Mouse (Mus musculus) frontal cortex, postnatal 25 days (tissue): ENCODE measurements at regions not wholly inside any gene's neighbourhood (a gene's known extent, or its start where the extent isn't known, plus 50 kb on each side); places are given as distances from the start of the nearest gene placed in this dataset.

ENCODE experiments used
- DNase-seq, 2 experiments: peaks; one replicate each; pipeline ENCODE4 v3.0.0; 2022; ENCODE audit warnings: low spot score in 2 of 2

DNA sequence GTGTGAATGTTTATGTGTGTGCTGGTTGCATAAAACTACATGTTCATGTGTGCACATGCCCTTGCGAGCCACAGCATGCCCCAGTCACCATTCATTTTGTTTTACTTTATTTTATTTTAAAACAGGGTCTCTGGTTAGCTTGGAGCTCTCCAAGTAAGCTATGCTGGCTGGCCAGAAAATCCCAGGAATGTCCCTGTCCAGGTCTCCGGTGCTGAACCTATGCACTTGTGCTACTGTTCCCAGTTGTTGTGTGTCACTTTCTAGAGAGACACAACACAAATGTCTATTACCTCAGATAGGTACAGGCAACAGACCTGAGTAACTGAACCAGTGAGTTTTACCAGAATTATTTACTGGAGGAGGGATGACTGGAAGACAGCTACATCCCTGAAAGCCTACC, 530.4 kb upstream of the Castor2 start:
- no peak for DNase-seq

DNA sequence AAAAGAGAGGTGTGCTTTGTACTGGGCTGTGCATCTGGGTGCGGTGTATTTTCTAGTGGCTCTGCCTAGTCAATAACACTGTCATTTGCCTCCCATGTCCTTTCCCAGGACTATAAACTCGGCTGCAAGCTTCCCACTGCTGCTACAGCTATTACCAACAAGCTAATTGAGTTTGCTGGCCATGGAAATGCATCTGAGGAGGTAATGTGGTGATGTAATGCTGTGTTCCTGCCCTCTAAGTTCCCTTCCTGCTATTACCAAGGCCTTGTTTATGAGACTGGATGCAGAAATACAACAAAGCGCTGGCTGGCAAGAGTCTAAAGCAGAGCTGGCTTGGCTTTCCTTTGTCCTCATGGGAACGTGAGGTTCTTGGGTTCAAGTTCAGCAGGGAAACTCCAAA, 533.0 kb upstream of the Castor2 start:
- DNase-seq: no peak

DNA sequence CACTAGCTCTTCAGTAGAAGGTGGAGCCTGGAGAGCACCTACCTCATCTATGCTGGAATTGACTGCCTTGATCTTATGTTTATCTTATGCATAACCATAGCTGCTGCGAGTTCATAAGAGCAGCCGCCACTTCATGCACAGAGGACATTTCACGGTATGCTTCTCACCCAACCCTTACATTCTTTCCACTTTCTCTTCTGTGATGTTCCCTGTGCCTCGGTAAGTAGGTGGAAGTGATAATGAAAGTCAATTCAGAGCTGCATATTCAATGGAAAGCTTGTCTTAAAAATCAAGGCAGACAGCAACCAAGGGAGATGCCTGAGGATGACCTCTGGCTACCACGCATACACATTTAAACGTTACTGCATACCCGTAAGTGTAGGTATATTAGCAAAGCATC, 548.9 kb upstream of the Castor2 start:
- DNase-seq: no peak

DNA sequence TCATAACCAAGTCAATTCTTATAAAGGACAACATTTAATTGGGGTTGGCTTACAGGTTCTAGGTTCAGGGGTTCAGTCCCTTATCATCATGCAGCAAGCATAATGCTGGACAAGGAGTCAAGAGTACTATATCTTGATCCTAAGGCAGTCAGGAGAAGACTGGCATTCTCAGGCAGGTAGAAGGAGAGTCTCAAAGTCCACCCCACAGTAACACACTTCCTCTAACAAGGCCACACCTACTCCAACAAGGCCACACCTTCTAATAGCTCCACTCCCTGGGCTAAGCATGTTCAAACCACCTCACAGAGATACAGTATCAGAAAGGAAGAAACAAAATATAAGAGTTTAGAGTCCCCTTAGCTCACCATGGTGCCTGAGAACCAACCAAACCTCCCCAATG, 557.3 kb upstream of the Castor2 start:
- DNase-seq: no peak

DNA sequence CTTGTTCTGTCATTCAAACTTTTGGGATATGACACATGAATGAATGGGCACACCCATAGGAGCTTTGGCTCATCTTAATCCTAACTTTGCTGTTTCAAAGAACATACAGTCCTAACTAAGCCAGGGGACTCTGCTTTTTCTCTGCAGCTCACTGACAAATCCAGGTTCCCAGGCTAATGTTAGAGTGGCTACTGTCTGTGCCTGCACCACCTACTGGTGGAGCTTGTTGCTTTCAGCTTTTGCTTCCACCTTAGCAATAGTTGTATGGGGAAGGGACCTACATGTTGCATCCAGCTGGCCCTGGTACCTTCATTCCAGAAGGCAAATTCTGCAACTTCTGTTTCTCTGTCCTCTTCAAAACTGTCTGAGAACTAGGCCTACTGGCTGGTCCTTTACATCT, 566.8 kb upstream of the Castor2 start:
- no peak for DNase-seq

DNA sequence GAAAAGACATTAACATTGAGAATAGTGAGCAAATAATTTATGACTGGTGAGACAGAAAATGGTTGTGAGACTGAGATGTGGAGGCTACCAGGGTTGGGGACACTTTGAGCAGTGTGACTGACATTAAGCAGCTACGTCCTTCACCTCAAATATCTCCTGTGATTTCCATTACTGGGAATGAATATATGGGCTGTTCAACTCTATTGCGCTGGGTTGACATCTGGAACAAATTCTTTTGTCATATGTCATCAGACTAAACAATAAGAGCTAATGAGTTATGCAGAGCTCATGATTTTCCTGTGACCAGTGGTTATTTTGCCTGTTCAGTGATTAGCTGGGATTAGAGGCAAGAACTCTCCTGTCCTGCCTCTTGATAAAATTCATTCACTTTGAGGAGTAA, 593.9 kb upstream of the Castor2 start:
- DNase-seq: no peak

DNA sequence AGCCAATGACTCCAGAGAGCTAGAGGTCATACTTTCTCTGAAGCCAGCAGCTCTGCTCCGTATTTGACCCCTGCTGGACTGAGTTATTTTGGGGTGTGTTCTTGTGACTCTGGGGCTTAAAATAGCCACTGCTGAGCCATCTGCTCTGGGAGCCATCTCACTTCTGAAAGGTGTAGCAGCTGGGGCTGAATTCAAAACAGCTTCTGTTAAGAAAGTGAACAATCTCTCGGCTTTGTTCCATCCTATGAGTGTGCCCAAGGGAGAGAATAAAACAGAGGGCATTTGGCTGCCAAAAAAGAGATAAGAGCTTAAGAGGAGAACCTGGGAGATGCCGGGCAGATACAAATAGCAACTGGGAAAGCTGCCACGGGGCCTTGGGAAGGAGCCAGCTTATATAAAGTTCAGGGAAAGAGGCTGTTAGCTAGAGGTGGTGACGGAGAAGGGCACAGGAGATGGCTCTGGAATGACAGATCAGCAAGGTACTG, 611.7 kb upstream of the Castor2 start:
- peak; percentile 45 to 49 for DNase-seq

DNA sequence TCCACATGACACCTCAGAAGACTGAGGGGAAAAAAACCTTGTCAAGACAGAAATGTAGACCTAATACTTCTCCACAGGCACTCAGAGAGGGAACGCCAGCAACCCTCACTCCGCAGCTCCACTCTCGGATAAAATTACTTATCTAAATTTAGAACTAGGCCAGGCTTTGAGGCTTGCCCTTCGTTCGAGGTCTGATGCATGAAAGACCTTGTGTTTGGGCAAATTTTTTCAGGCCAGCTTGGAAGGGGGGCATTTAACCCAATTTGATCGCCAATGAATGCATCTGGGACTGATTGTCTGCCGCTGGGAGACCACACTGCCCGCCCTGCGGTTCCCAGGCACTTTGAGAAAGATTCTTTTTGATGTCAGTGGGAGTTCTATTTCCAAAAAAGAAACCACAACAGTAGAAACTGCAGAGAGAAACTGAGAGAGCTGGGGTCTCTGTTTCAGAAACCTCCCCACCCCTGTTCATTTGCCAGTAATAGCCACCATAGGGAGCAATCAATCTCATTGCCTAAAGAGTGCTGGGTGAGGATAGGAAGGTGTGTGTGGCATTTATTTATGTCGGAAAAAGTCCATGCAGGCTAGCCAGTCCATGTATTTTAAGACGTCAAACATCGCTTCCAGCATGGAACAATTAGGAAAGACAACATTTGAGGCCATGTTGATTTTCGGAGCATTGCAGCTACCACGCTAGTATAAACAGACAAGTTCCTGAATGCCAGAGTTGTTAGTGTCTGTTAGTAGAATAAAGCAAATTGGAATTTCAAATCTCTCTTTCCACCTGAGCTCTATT, 617.0 kb upstream of the Castor2 start:
- DNase-seq: peak; percentile 6 to 11

DNA sequence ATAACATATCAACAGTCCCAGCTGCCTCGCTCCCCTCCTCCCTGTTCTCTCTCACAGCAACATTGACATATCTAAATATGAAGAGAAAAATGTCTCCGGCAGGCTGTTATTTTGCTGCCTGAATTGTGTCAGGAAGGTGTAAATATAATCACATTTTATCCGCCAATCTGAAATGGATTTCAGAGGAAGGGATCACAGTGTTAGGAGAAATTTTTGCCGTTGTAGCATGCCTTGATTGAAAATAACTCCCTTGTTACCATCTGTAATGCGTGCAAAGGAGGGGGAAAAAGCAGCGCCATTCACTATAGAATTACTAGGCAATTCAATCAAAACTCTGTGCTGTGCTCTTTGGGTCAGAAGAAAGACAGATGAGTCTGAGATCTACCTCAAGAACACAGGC, 620.3 kb upstream of the Castor2 start:
- DNase-seq: no peak

DNA sequence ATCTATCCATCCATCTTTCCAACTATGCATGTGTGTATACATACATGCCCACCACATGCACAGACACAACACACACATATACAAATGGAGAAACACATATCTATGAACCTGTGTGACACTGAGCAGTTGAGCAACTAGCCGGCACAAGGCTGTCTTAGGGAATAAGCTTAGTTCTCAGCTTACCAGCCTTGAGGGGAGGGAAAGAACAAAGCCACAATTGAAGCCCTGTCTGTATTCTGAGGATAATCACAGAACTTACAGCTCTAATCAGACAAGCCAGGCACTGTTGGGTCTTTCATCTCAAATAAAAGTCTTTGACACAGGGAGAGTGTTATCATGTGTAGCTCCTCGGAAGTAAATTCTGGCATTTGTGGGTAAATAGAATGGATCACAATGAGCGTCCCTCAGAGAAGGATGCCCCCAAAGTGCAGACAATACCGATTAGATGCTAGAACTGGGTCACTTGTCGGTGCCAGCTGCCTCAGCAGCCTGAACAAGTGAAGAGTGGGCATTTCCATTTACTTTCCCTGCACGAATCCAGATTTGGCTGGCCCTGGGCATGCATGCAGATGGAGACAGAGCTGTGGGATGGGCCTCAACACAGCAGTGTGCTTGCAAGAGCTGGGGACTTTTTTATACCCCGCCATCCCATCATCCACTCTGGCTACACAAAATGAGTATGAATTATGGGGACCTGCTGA, 646.0 kb upstream of the Castor2 start:
- DNase-seq: peak; percentile 4 to 35

DNA sequence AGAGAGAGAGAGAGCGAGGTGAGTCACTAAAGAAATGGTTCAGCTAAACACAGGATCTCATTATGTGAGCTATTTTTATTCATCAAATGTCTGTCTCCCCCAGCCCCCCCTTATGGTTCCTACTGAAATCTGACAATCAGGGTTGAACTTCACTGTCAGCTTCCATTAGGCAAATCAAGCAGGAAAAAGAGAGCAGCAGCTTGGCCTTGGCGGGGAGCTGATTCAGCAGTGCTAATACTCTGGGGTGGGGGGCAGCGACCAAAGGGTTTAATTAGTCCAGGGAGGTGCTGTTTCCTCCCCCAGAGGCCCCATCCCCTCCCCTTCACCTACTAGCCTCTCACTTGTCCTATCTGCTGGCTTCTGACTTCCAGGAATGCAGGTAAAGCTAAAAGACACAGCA, 649.6 kb upstream of the Castor2 start:
- DNase-seq: no peak

DNA sequence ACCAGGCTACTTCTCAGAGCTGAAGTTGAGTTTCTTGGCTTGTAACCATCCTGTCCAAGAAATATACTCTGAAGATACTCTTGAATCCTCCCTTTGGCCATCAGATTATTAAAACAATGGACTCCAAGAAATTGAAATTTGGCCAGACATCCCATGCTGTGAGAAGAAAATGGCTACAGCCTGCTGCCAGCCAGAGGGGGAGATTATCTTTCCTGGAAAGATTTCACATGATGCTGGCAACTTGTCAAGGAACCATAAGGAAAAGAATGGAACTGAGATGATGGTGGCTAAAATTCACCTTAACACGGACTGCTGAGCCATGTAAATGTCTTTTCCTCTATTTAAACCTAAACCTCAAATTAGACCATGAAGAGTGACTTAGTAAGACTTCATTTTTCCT, 698.7 kb upstream of the Castor2 start:
- no peak for DNase-seq

DNA sequence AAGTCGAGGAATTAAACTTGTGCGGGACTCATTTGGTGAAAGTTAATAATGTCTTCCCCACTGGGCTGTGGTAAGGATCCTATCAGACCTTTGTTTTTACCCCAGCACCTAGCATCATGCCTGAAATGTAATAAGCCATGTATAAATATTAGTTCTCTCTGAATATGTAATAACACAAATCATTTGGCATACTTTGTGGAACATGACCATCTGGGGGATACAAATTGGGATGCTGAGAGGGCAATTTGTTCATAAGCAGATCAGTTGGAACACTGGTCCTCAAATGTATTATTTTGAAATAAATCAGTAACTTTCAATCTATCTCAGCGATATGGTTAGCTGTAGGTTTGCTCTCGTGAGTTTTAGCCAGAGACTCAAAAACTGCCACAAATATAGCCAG, 709.6 kb upstream of the Castor2 start:
- DNase-seq: no peak

DNA sequence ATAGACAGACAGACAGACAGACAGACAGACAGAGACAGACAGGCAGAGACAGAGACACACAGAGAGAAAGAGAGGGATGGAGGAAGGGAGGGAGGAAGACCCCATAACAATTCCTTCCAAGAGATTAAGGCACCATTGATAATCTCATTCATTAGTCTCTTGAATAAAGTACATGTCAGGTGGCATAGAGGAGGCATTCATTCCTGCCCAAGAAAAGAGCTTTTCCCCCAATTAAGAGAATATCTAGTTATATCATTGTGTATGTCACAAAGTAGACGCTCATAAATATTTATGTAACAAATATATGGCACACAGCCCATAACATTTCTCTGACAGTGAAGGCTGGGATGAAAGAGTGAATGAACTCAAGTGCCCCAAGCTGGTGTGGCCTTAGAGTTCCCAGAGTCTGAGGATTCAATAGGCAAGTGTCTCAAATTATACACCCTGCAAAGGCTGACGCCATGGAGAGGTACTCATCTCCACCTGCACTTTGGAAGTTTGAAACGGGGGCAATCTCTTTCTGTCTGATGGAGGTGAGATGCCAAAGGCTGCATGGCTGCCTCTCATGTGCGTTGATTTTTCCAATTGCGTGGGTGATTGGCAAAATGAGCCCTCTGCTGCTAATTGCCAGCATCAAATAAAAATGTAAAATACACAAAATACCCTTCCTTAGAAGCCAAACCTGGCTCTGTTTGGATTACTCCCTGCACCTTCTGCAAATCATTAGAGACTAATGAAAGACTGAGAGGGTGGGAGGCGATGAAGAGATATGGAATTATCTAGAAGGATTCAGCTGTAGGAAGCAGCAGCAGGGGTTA, 710.3 kb upstream of the Castor2 start:
- no peak for DNase-seq

DNA sequence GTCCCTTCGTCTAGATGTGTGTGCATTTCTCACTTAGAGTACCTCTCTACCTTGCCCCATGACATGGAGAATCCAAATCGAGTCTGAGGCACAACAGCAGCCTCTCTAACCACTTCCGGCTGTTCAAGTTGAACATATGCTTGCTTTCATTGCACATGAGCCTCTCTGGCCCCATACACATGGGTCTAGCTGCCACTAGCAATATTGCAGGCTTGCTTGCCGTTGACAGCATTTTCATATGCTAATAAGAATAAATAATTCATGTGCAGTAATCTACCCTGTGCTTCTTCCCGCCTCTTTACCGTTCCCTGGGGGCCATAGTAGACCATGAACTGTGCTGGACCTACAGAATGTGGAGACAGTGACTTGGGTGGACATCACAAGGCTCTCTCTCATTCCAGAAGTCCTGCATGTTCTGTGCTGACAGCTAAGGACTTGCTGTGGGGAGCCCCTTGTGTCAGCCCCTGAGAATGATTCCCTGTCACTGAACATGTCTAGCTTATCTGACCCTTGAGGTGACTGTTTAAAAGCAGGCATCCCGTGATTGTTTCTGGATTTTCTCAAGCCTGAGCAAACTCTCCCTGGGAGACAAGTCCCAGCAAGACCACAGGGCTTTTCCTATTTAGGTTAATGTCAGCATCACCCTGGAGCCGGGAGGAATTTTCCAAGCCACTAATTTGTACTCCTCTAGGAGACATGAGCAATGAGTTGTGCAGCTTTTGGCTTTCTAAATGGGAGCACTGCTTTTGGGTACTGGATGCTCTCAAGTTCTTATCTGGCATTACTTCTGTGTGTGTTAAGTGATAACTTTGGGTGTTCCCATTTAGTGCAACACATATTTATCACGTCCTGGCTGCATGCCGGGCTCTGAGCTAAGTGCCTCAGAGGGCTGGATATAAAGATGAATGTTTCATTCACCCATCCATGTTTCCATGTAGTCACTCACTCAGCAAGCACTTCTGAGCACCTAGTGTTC, 713.8 kb upstream of the Castor2 start:
- no peak for DNase-seq

DNA sequence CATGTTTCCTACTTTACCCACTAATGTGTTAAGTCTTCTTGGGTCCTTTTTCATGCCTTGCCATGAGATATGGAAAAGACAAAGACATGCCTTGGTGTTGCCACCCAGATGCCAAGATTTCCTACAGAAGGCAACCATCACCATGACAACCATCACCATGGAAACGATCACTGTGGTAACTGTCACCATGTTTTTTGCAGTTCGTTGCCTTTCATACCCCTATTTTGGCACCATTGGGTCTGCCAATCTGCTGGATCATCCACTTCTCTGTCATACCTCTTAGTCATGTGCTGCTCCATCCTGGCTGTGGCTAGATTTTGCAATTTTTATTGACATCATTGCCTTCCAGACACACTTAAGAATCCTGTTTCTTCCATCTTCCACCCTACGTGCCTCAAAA, 733.7 kb upstream of the Castor2 start:
- peak; percentile 19 to 39 for DNase-seq

DNA sequence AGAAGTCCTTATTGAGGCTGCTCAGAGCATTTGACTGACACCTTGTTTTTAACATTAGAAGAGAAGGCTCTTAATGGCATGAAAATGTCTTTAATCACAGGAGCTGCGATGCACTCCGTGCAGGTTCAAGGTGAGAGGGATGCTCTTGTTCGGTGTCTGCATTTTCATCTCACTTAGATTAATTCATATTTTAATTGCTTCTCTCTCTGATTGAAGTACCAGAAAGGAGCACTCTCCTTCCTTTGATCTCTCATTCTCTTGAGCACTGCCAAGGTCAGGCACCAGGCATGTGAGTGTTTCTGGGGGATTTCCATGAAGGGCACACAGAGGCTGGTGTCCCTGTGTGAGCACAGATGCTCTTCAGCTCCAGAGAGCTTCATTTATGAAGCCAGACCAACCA, 752.0 kb upstream of the Castor2 start:
- no peak for DNase-seq

DNA sequence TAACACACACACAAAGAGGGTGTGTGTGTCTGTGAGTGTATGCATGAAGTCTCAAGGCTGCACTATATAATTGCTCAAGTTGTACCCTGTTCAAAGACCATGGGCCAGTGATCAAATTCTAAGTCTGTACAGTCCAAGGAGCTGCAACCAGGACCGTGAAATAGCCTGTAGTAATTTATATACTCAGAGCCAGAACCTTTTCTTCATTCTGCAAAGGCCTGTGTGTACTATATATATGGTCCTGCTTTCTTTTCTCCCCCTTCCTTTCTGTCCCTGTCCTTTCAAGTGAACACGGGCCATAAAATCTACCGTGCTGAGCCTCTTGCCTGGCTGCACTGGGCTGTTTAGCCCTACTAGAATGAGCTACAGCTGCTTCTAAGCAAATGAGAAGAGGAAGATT, 757.5 kb upstream of the Castor2 start:
- no peak for DNase-seq

DNA sequence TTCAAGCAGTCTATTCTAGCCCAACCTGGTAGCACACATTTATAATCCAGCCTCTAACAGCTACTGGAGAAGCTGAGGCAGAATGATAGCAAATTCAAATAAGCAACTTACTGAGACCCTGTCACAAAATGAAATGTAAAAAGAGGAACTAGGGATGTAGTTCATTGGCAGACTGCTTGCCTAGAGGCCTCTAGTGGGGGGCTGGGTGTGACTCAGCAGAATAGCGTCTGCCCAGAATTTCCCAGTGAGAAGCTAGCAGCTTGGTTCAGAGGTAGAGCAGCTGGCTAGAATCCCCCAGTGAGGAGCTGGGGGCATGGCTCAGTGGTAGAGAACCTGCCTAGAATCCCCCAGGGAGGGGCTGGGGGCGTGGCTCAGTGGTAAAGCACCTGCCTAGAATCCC, 777.5 kb upstream of the Auts2 start:
- no peak for DNase-seq

DNA sequence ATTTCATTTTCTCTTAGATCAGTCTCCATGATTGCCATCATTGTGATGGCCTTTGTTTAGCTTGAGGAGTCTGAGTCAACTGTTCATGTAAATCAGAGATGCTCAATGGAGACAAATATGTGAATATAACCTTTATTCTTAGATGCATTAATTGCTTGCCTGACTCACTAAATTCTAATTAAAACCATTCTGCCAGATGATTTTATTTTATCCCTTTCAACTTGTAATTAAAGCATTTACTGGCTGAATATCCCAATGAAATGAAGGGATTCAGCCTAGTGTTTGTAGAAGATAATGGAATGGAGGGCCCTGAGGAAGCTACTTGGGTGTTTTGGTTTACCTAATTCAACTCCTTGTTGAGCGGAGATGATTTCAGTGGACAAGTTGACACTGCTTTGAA, 777.1 kb upstream of the Auts2 start:
- DNase-seq: no peak

DNA sequence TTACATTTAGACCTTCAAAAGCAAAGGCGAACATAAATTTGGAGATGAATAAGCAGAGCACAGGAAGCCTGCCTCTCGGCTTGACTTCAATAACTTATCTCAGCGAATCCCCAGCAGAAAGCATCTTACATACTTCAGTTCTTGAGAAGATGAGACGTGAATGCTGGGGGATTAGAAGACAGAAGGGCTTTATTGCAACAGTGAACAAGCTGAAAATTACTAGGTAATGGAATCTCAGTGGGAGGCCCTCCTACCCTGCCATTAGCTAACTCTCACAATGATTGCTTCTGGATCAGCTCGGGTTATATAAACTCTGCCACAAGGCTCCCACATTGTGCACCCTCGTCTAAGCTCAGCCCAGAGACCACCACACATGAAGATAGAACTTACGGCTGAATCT, 770.9 kb upstream of the Auts2 start:
- DNase-seq: no peak
